Mouse (Mus musculus): ENCODE results near the gene Ccdc60. TPM values are rescaled to one million over a fixed set of nuclear protein-coding genes. Genes with fewer than 3 reads are reported as not detected.
A peak's percentile ranks its signal among the peaks of the same experiment; 100 is the strongest.

Ccdc60 gene
- polyA plus RNA-seq (2012; rRNA removed): 0.18 and 0.35 TPM in 2 replicates

- H3K36me3 ChIP-seq (ENCODE audit: control insufficient read depth, insufficient read depth, low read length): no peaks in the 10 kb centered on the region
- H3K27ac ChIP-seq (ENCODE audit: control insufficient read depth, insufficient read depth, low read length): no peak within 1 kb of the TSS
- peak; percentile 57 for DNase-seq
- TF ChIP-seq POLR2A (IDR thresholded peaks at IDR 0.05; ENCODE audit: control insufficient read depth, extremely low read depth, insufficient read depth, low read length, poor library complexity) (no peak), CTCF (IDR thresholded peaks at IDR 0.05; ENCODE audit: borderline replicate concordance, control insufficient read depth, extremely low read depth, insufficient read depth, low read length, poor library complexity) (no peak)
- 4% methylated on average over 28 of the region's 28 CpGs for WGBS
- peaks cover 4% of the 10 kb centered on the region; the same call in 1 of the 2 replicates for H3K4me1 ChIP-seq (replicated peaks; ENCODE audit: control insufficient read depth, insufficient read depth, low read length)
- H3K4me3 ChIP-seq (ENCODE audit: control insufficient read depth, insufficient read depth, low read length): peak within 1 kb of the TSS; percentile 30
- H3K27me3 ChIP-seq (ENCODE audit: control insufficient read depth, insufficient read depth, low read length): no peaks in the 10 kb centered on the region
These were observed at the start of gene Ccdc60 for GRCm38 (mm10) chr5:116288849-116289570. Gene Ccdc60, minus strand, starts transcription at chr5:116288985.

DNA sequence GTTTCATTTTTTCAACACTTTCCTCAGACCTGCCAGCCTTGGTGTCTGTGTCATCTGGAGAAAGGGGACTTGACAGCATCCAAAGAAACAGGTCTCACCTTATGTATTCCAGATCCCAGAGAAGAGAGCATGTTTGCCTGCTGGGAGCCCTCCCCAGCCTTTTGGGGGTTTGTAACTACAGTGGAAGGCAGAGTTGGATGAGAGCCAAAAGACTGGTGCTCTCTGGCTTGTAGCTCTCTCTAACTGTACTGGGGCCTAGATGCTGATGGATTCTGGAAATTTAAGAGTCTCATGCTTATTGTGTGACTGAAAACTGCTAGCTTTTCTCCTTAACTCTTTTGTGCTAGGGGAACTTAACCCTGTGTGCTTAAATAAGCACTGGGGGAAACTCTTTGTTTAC is 47.4 kb upstream of the Ccdc60 start:
- Histone ChIP-seq H3K4me3 (ENCODE audit: control insufficient read depth, insufficient read depth, low read length) (no peak overlapping the region), H3K36me3 (ENCODE audit: control insufficient read depth, insufficient read depth, low read length) (no peaks in the 10 kb centered on the region), H3K27ac (ENCODE audit: control insufficient read depth, insufficient read depth, low read length) (no peak overlapping the region), H3K4me1 (replicated peaks; ENCODE audit: control insufficient read depth, insufficient read depth, low read length) (no peaks in the 10 kb centered on the region), H3K27me3 (ENCODE audit: control insufficient read depth, insufficient read depth, low read length) (no peaks in the 10 kb centered on the region)
- DNase-seq: no peak
- TF ChIP-seq CTCF (IDR thresholded peaks at IDR 0.05; ENCODE audit: borderline replicate concordance, control insufficient read depth, extremely low read depth, insufficient read depth, low read length, poor library complexity) (no peak), POLR2A (IDR thresholded peaks at IDR 0.05; ENCODE audit: control insufficient read depth, extremely low read depth, insufficient read depth, low read length, poor library complexity) (no peak)

GRCm38 (mm10) chr5:116328911-116329310 is 40.1 kb upstream of the Ccdc60 start:
- Histone ChIP-seq H3K27ac (ENCODE audit: control insufficient read depth, insufficient read depth, low read length) (no peak overlapping the region), H3K27me3 (ENCODE audit: control insufficient read depth, insufficient read depth, low read length) (no peaks in the 10 kb centered on the region), H3K36me3 (ENCODE audit: control insufficient read depth, insufficient read depth, low read length) (no peaks in the 10 kb centered on the region), H3K4me3 (ENCODE audit: control insufficient read depth, insufficient read depth, low read length) (no peak overlapping the region), H3K4me1 (replicated peaks; ENCODE audit: control insufficient read depth, insufficient read depth, low read length) (no peaks in the 10 kb centered on the region)
- TF ChIP-seq POLR2A (IDR thresholded peaks at IDR 0.05; ENCODE audit: control insufficient read depth, extremely low read depth, insufficient read depth, low read length, poor library complexity): no peak
- TF ChIP-seq CTCF (IDR thresholded peaks at IDR 0.05; ENCODE audit: borderline replicate concordance, control insufficient read depth, extremely low read depth, insufficient read depth, low read length, poor library complexity): no peak
- WGBS: 85% methylated on average over 4 of the region's 4 CpGs
- DNase-seq: no peak

DNA sequence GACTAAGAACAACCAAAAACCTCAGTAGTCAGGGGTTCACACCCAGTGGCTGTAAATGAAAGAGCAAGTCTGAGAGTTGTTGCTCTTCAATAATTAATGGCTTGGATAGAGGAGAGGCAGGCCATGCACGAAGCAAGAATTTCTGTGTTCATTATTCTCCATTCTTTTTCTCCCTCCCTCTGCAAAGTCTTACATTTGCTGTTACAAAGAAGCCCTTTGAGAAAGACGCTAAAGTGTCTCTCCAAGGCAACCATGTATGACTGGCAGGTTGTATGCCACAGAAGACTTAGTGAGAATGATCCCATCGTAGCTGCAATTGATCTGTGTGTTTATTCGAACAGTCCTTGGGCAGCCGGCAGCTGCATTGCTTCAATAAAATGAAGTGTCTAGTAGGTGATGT is 34.6 kb upstream of the Ccdc60 start:
- H3K27ac ChIP-seq (ENCODE audit: control insufficient read depth, insufficient read depth, low read length): no peak overlapping the region
- DNase-seq: no peak
- no peak for TF ChIP-seq POLR2A (IDR thresholded peaks at IDR 0.05; ENCODE audit: control insufficient read depth, extremely low read depth, insufficient read depth, low read length, poor library complexity)
- no peak for TF ChIP-seq CTCF (IDR thresholded peaks at IDR 0.05; ENCODE audit: borderline replicate concordance, control insufficient read depth, extremely low read depth, insufficient read depth, low read length, poor library complexity)
- no peaks in the 10 kb centered on the region for H3K4me1 ChIP-seq (replicated peaks; ENCODE audit: control insufficient read depth, insufficient read depth, low read length)
- 83% methylated on average over 5 of the region's 5 CpGs for WGBS
- no peaks in the 10 kb centered on the region for H3K36me3 ChIP-seq (ENCODE audit: control insufficient read depth, insufficient read depth, low read length)
- no peak overlapping the region for H3K4me3 ChIP-seq (ENCODE audit: control insufficient read depth, insufficient read depth, low read length)
- no peaks in the 10 kb centered on the region for H3K27me3 ChIP-seq (ENCODE audit: control insufficient read depth, insufficient read depth, low read length)

DNA sequence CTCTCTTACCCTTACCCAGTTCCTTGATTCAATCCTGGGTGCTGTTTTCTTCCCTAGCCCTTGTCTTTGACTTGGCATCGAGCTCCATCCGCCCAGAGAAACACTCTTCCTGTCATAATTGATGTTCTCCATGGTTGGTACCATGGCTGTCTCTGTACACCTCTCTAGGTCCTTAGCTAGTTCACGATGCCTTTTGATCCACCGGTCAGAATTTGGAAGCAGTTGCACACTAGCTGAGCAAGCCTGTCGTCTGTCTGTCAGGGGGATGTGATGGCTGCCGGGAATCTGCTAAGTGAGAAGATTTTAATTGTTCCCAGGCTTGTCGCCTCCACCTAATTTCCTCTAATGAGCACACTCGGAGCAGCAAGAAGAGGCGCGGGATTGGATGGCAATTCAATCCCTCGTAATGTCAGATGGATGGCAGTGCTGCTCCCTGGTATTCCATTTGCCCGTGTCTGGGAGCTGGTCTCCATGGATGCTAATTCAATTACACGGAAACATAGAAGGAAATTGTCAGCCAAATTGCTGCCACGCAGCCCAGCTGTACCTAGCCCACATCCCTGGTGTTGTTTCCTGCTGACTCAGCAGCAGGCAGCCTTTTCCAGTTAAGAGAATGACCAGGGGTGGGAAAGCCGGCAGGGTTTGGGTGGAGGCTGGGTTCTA is 33.7 kb upstream of the Ccdc60 start:
- Histone ChIP-seq H3K4me3 (ENCODE audit: control insufficient read depth, insufficient read depth, low read length) (no peak overlapping the region), H3K27ac (ENCODE audit: control insufficient read depth, insufficient read depth, low read length) (no peak overlapping the region), H3K4me1 (replicated peaks; ENCODE audit: control insufficient read depth, insufficient read depth, low read length) (no peaks in the 10 kb centered on the region), H3K27me3 (ENCODE audit: control insufficient read depth, insufficient read depth, low read length) (no peaks in the 10 kb centered on the region), H3K36me3 (ENCODE audit: control insufficient read depth, insufficient read depth, low read length) (no peaks in the 10 kb centered on the region)
- 66% methylated on average over 15 of the region's 15 CpGs for WGBS
- TF ChIP-seq POLR2A (IDR thresholded peaks at IDR 0.05; ENCODE audit: control insufficient read depth, extremely low read depth, insufficient read depth, low read length, poor library complexity): no peak
- no peak for TF ChIP-seq CTCF (IDR thresholded peaks at IDR 0.05; ENCODE audit: borderline replicate concordance, control insufficient read depth, extremely low read depth, insufficient read depth, low read length, poor library complexity)
- DNase-seq: no peak

DNA sequence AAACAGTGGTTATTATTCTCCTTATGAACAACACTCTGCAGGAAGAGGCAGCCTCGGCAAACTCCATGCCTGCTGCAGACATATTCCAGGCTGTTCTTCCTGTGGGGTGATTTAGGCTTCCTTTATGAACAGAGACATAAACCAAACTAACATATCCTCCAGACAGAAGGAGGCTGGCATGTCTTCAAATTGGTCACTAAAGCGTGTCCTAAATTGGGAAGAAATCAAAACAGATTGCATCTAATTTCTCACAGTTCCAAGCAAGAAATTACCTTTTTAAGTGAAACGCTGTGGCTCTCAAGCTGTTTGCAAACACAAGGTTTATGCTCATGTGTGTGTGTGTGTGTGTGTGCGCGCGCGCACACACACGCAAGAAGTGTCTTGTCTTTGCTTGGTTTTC is 24.9 kb upstream of the Ccdc60 start:
- DNase-seq: no peak
- Histone ChIP-seq H3K4me3 (ENCODE audit: control insufficient read depth, insufficient read depth, low read length) (no peak overlapping the region), H3K36me3 (ENCODE audit: control insufficient read depth, insufficient read depth, low read length) (no peaks in the 10 kb centered on the region), H3K27ac (ENCODE audit: control insufficient read depth, insufficient read depth, low read length) (no peak overlapping the region), H3K4me1 (replicated peaks; ENCODE audit: control insufficient read depth, insufficient read depth, low read length) (no peaks in the 10 kb centered on the region; the same call in 1 of the 2 replicates), H3K27me3 (ENCODE audit: control insufficient read depth, insufficient read depth, low read length) (no peaks in the 10 kb centered on the region)
- WGBS: 84% methylated on average over 8 of the region's 8 CpGs
- TF ChIP-seq CTCF (IDR thresholded peaks at IDR 0.05; ENCODE audit: borderline replicate concordance, control insufficient read depth, extremely low read depth, insufficient read depth, low read length, poor library complexity) (no peak), POLR2A (IDR thresholded peaks at IDR 0.05; ENCODE audit: control insufficient read depth, extremely low read depth, insufficient read depth, low read length, poor library complexity) (no peak)

Data from thymus, adult 2 months (tissue).